Mouse (Mus musculus): ENCODE results near the gene Naa80.

The Naa80 gene

GRCm38 (mm10) chr9:107578587-107578986 is at the start of gene Naa80:
Gene Naa80, plus strand, starts transcription at chr9:107578887.
- no peak for DNase-seq (ENCODE audit: low spot score in 2 of 2)

GRCm38 (mm10) chr9:107533791-107534407 is 44.8 kb upstream of the Naa80 start, which contains the start of gene Tmem115:
Gene Tmem115, plus strand, starts transcription at chr9:107533945.
- DNase-seq (ENCODE audit: low spot score in 2 of 2): peak; percentile 71 to 81

GRCm38 (mm10) chr9:107534408-107535202 is 44.1 kb upstream of the Naa80 start:
- DNase-seq (ENCODE audit: low spot score in 2 of 2): peak in 1 of 2 experiments; percentile 25

GRCm38 (mm10) chr9:107538231-107538630 is 40.5 kb upstream of the Naa80 start:
- no peak for DNase-seq (ENCODE audit: low spot score in 2 of 2)

GRCm38 (mm10) chr9:107538711-107539110 is 40.0 kb upstream of the Naa80 start:
- no peak for DNase-seq (ENCODE audit: low spot score in 2 of 2)

GRCm38 (mm10) chr9:107539940-107540339 is 38.7 kb upstream of the Naa80 start:
- no peak for DNase-seq (ENCODE audit: low spot score in 2 of 2)

- DNase-seq (ENCODE audit: low spot score in 2 of 2): no peak
Observed at GRCm38 (mm10) chr9:107540420-107540819, 38.3 kb upstream of the Naa80 start.

GRCm38 (mm10) chr9:107541005-107541404 is 37.7 kb upstream of the Naa80 start:
- no peak for DNase-seq (ENCODE audit: low spot score in 2 of 2)

GRCm38 (mm10) chr9:107541474-107542351 is 37.0 kb upstream of the Naa80 start, which contains the start of the genes Cyb561d2 and Nprl2:
Gene Cyb561d2, minus strand, starts transcription at chr9:107542193.
Gene Nprl2, plus strand, starts transcription at chr9:107542226.
- DNase-seq (ENCODE audit: low spot score in 2 of 2): peak; percentile 82 to 87

GRCm38 (mm10) chr9:107542352-107542686 is 36.4 kb upstream of the Naa80 start:
- DNase-seq (ENCODE audit: low spot score in 2 of 2): no peak

- DNase-seq (ENCODE audit: low spot score in 2 of 2): no peak
Observed at GRCm38 (mm10) chr9:107542721-107543120, 36.0 kb upstream of the Naa80 start.

GRCm38 (mm10) chr9:107543299-107543698 is 35.4 kb upstream of the Naa80 start:
- DNase-seq (ENCODE audit: low spot score in 2 of 2): no peak

GRCm38 (mm10) chr9:107544196-107544700 is 34.4 kb upstream of the Naa80 start:
- no peak for DNase-seq (ENCODE audit: low spot score in 2 of 2)

- no peak for DNase-seq (ENCODE audit: low spot score in 2 of 2)
Observed at GRCm38 (mm10) chr9:107544729-107545128, 34.0 kb upstream of the Naa80 start.

GRCm38 (mm10) chr9:107545199-107545598 is 33.5 kb upstream of the Naa80 start:
- no peak for DNase-seq (ENCODE audit: low spot score in 2 of 2)

- DNase-seq (ENCODE audit: low spot score in 2 of 2): peak; percentile 56 to 80
Observed at GRCm38 (mm10) chr9:107545602-107546001, 33.1 kb upstream of the Naa80 start.

- DNase-seq (ENCODE audit: low spot score in 2 of 2): peak; percentile 69 to 82
Observed at GRCm38 (mm10) chr9:107547026-107547425, 31.7 kb upstream of the Naa80 start, which contains the start of gene Zmynd10. Gene Zmynd10, plus strand, starts transcription at chr9:107547298.

- no peak for DNase-seq (ENCODE audit: low spot score in 2 of 2)
Observed at GRCm38 (mm10) chr9:107547957-107548356, 30.7 kb upstream of the Naa80 start.

- no peak for DNase-seq (ENCODE audit: low spot score in 2 of 2)
Observed at GRCm38 (mm10) chr9:107548820-107549219, 29.9 kb upstream of the Naa80 start.

- DNase-seq (ENCODE audit: low spot score in 2 of 2): no peak
Observed at GRCm38 (mm10) chr9:107549297-107550074, 29.2 kb upstream of the Naa80 start.
